Mouse (Mus musculus): ENCODE data around the gene Cd84. TPM values are rescaled to one million over a fixed set of nuclear protein-coding genes. Genes with fewer than 3 reads are reported as not detected.

The Cd84 gene
- polyA plus RNA-seq, 1 experiment from 2014 or later, result 1.1 TPM

DNA sequence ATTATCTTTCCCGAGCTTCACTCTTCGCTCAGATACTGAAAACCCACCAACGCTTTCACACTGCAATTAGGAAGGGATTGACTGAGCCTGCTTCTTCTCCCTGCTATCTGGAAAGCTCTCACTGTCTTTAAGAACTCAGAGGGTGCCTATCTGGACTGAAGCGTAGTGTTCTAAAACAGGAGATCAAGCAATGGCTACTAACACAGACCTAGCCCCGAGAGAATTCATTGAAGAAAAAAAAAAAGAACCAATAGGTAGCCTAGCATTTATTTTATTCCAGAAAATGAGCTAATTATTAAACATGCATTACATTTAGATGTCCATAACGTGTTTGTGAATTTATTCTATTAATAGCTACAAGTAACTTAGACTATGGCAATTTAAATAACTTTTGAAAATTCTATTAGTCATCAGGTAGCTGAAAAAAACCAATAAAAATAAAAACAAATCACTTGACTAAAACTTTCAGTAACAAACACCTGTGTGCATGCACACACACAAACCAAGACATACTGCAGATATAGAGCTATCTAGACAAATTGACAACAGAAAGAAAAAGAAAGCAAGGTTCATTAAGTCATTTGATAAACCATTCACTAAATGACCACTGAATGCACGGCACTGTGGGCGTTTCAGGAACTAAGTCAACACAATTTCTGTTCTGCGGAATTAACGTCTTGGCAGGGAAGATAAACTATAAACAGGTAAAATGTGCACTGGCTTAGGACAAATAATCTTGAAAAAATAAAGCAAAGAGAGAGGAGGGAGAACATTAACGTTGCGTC is 78.8 kb downstream of the Cd84 start:
- Histone ChIP-seq H3K4me2 (peak overlapping the region; percentile 50), H3K4me3 (peak overlapping the region; percentile 14; the same call in 1 of the 2 replicates), H3K36me3 (no peaks in the 10 kb centered on the region), H3K4me1 (no peaks in the 10 kb centered on the region), H3K9ac (no peak overlapping the region), H3K27me3 (replicated peaks) (no peaks in the 10 kb centered on the region), H3K9me3 (no peaks in the 10 kb centered on the region), H3K27ac (replicated peaks) (no peak overlapping the region)
- ATAC-seq (ENCODE audit: extremely low read depth, insufficient number of reproducible peaks, low FRiP score, low TSS enrichment), result no peak
- 59% methylated on average over 12 of the region's 12 CpGs for WGBS

GRCm38 (mm10) chr1:171919193-171919592 is 79.7 kb downstream of the Cd84 start:
- no peak for ATAC-seq (ENCODE audit: extremely low read depth, insufficient number of reproducible peaks, low FRiP score, low TSS enrichment)
- Histone ChIP-seq H3K27me3 (replicated peaks) (no peaks in the 10 kb centered on the region), H3K36me3 (no peaks in the 10 kb centered on the region), H3K9me3 (0 out of 2 replicates have a peak, but pooled peaks cover under 1% of the 10 kb centered on the region), H3K4me3 (no peak overlapping the region), H3K27ac (replicated peaks) (no peak overlapping the region), H3K9ac (no peak overlapping the region), H3K4me1 (no peaks in the 10 kb centered on the region), H3K4me2 (no peak overlapping the region)
- 89% methylated on average over 5 of the region's 5 CpGs for WGBS

DNA sequence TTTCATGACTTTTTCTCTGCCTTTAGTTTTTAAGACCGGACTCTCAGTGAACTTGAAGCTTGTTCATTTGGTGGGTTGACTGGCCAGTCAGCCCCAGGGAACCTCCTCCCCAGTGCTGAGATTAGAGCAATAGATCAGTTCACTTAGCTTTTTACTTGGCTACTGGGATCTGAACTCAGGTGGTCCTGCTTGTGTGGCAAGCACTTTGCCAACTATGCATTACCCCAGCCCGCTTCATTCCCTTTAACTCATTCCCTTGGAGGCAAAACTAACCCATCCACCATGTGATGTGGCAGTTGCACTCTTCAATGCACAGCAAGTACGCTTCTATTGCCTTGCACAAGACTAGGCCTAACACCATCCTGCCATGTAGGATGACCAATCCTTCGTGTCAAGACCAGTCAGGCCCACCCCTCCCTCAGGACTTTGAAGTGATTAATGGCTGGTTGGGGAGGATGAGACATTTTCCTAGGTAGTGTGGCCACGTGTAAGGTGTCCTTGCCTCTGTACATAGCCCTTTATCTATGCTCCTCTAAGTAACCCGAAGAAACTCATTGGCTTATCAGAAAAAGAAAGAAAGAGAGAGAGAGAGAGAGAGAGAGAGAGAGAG is 80.5 kb downstream of the Cd84 start:
- WGBS, result 72% methylated on average over 6 of the region's 6 CpGs

GRCm38 (mm10) chr1:171920989-171921621 is 81.6 kb downstream of the Cd84 start:
- no peak for ATAC-seq (ENCODE audit: extremely low read depth, insufficient number of reproducible peaks, low FRiP score, low TSS enrichment)

More for the DNA sequence above, 80.5 kb downstream of the Cd84 start:
- Histone ChIP-seq H3K4me3 (no peak overlapping the region), H3K36me3 (no peaks in the 10 kb centered on the region), H3K4me2 (no peak overlapping the region), H3K4me1 (no peaks in the 10 kb centered on the region), H3K27ac (replicated peaks) (no peak overlapping the region), H3K9me3 (peaks cover 3% of the 10 kb centered on the region; the same call in 1 of the 2 replicates), H3K27me3 (replicated peaks) (no peaks in the 10 kb centered on the region), H3K9ac (no peak overlapping the region)
- ATAC-seq (ENCODE audit: extremely low read depth, insufficient number of reproducible peaks, low FRiP score, low TSS enrichment), result no peak

DNA sequence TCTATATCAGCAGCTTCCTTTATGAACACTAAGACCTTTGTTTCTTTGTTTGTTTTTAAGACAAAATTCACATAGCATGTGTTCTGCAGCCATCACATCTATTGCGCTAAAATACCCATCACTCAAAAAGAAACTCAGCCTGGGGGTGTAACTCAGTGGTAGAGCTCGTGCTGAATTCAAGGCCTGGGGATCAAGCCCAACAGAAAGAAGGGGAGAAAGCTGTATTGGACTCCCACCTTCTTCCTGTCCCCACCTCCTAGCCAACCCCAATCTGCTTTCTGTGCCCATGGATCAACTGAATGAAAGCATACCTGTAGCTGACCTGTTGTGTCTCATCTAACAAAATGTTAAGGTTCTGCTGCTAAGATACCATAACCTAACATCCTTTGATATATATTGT is 82.1 kb downstream of the Cd84 start:
- H3K27ac ChIP-seq (replicated peaks), result no peak overlapping the region
- H3K27me3 ChIP-seq (replicated peaks), result no peaks in the 10 kb centered on the region
- no peak overlapping the region for H3K4me2 ChIP-seq
- WGBS, result 78% methylated on average over 2 of the region's 2 CpGs
- H3K9ac ChIP-seq, result no peak overlapping the region
- ATAC-seq (ENCODE audit: extremely low read depth, insufficient number of reproducible peaks, low FRiP score, low TSS enrichment), result no peak
- no peaks in the 10 kb centered on the region for H3K4me1 ChIP-seq
- no peak overlapping the region for H3K4me3 ChIP-seq
- H3K9me3 ChIP-seq, result peaks cover 3% of the 10 kb centered on the region; the same call in 1 of the 2 replicates
- H3K36me3 ChIP-seq, result no peaks in the 10 kb centered on the region

More at GRCm38 (mm10) chr1:171920989-171921621, 81.6 kb downstream of the Cd84 start:
- no peak overlapping the region for H3K4me2 ChIP-seq
- no peak overlapping the region for H3K27ac ChIP-seq (replicated peaks)
- H3K27me3 ChIP-seq (replicated peaks), result no peaks in the 10 kb centered on the region
- no peaks in the 10 kb centered on the region for H3K4me1 ChIP-seq
- H3K4me3 ChIP-seq, result no peak overlapping the region
- H3K9me3 ChIP-seq, result peaks cover 3% of the 10 kb centered on the region; the same call in 1 of the 2 replicates
- no peaks in the 10 kb centered on the region for H3K36me3 ChIP-seq
- 73% methylated on average over 9 of the region's 9 CpGs for WGBS
- no peak overlapping the region for H3K9ac ChIP-seq

- H3K9me3 ChIP-seq, result peaks cover 3% of the 10 kb centered on the region; the same call in 1 of the 2 replicates
- 81% methylated on average over 5 of the region's 5 CpGs for WGBS
- H3K4me1 ChIP-seq, result no peaks in the 10 kb centered on the region
- H3K27ac ChIP-seq (replicated peaks), result no peak overlapping the region
- H3K4me3 ChIP-seq, result no peak overlapping the region
- H3K9ac ChIP-seq, result no peak overlapping the region
- H3K4me2 ChIP-seq, result no peak overlapping the region
- no peak for ATAC-seq (ENCODE audit: extremely low read depth, insufficient number of reproducible peaks, low FRiP score, low TSS enrichment)
- no peaks in the 10 kb centered on the region for H3K27me3 ChIP-seq (replicated peaks)
- H3K36me3 ChIP-seq, result no peaks in the 10 kb centered on the region
Measured at GRCm38 (mm10) chr1:171922844-171923243, 83.3 kb downstream of the Cd84 start.

DNA sequence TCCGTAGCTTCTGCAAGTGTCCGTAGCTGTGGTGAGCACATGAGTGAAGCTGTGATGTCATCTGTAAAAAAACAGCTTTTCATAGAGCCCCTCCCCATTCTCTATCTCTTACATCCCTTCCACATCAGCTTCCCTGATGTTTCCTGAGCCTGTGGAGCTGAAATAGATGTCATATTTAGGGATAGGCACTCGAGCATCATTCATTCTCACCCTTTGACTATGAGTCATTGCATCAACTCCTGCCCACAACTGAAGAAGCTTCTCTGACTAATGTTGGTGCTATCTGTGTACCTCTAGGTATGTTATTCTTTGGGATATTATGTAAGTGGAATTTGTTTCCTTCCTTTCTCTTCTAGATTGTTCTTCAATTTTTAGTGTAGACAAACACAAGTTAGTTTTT is 85.4 kb downstream of the Cd84 start:
- no peak overlapping the region for H3K9ac ChIP-seq
- WGBS, result 73% methylated on average over 3 of the region's 3 CpGs
- H3K27ac ChIP-seq (replicated peaks), result no peak overlapping the region
- no peaks in the 10 kb centered on the region for H3K27me3 ChIP-seq (replicated peaks)
- ATAC-seq (ENCODE audit: extremely low read depth, insufficient number of reproducible peaks, low FRiP score, low TSS enrichment), result no peak
- H3K4me1 ChIP-seq, result no peaks in the 10 kb centered on the region
- H3K4me3 ChIP-seq, result no peak overlapping the region
- no peaks in the 10 kb centered on the region for H3K36me3 ChIP-seq
- peaks cover 3% of the 10 kb centered on the region; the same call in 1 of the 2 replicates for H3K9me3 ChIP-seq
- no peak overlapping the region for H3K4me2 ChIP-seq

DNA sequence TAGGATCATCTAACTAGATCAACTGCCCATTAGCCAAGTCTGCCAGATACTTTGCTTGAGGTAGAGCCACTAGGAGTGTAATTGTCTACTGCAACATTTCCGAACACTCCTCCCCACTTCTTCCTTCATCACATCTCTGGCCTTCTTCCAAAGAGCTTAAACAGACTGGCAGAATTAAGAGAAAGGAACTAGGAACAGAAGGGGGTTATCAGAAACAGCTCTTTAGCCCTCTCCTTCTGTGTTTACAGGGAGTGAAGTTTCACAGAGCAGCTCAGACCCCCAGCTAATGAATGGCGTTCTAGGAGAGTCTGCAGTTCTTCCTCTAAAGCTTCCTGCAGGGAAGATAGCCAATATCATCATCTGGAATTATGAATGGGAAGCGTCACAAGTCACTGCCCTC is 94.4 kb downstream of the Cd84 start:
- Histone ChIP-seq H3K36me3 (no peaks in the 10 kb centered on the region), H3K4me3 (no peak overlapping the region), H3K4me2 (no peak overlapping the region), H3K27ac (replicated peaks) (no peak overlapping the region), H3K27me3 (replicated peaks) (no peaks in the 10 kb centered on the region), H3K9ac (no peak overlapping the region), H3K9me3 (no peaks in the 10 kb centered on the region), H3K4me1 (peaks cover 12% of the 10 kb centered on the region)
- ATAC-seq (ENCODE audit: extremely low read depth, insufficient number of reproducible peaks, low FRiP score, low TSS enrichment), result no peak
- 18% methylated on average over 3 of the region's 3 CpGs for WGBS

DNA sequence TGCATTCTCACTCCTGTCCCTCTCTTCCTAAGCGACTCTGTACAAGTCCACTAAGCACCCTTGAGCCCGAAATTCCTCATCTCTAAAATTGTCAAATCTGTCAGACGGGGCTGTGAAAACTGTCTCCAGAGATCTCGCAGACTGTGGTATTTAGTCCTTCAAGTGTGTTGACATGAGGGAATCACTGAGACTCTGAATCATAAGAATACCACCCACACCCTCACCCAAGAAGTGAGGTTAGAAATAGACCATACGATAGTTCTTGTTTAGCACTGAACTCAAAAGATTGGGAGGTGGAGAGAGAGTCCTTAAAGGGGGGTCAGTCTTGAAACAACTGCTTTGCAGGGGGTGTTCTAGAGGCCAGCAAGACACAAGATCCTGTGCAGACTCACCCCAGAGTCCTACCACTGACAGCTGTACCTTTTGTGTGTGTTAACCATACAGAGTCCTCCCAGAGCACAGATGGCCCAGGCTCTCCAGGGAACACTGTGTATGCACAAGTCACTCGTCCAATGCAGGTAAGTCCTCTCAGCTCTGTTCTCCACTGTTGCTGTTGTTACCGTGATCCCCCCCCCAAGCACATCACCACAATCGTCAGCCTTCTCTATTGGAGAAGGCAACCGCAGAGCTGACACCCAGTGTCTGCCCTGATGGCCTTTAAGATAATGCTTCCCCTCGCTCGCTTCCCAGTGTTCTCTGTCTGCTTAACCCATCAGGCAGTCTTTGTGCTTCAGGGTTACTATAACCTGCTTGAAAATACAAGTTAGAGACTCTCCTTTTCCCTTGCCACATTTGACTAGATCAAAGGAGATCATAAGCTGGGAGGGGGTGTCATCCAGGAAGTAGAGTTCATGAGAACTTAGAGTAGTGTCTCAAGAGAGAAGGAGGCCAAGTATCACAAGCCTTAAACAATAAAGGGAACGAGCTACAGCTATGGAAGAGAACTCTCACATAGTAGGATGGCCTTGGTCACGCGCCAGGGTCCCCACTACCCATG is 99.8 kb downstream of the Cd84 start:
- WGBS, result 60% methylated on average over 14 of the region's 14 CpGs
- no peak overlapping the region for H3K4me2 ChIP-seq
- H3K27me3 ChIP-seq (replicated peaks), result no peaks in the 10 kb centered on the region
- H3K27ac ChIP-seq (replicated peaks), result no peak overlapping the region
- H3K9me3 ChIP-seq, result no peaks in the 10 kb centered on the region
- H3K9ac ChIP-seq, result no peak overlapping the region
- ATAC-seq (ENCODE audit: extremely low read depth, insufficient number of reproducible peaks, low FRiP score, low TSS enrichment), result no peak
- H3K4me1 ChIP-seq, result peaks cover under 1% of the 10 kb centered on the region; the same call in 1 of the 2 replicates
- H3K4me3 ChIP-seq, result no peak overlapping the region
- no peaks in the 10 kb centered on the region for H3K36me3 ChIP-seq
